Mouse (Mus musculus) gastrocnemius, postnatal 36 days (tissue): ENCODE measurements around the gene Pigk. TPM values are rescaled to one million over a fixed set of nuclear protein-coding genes. Genes with fewer than 3 reads are reported as not detected.

Experiments used
- DNase-seq, 2 experiments: peaks; one replicate each; pipeline ENCODE4 v3.0.0; 2022
- intact Hi-C: fragments of 180-260 bp; cut with DNase I; formaldehyde crosslinking; loops from one replicate; pipeline ENCODE4 v1.15.1; 2025
- total RNA-seq, 2 experiments: library from RNA; stranded (reverse); gene quantifications; 2 replicates each; pipeline ENCODE4 v1.2.3; 2021

The Pigk gene
- total RNA-seq, 2 experiments from 2014 or later, result 16.4 to 18.6 TPM

DNA sequence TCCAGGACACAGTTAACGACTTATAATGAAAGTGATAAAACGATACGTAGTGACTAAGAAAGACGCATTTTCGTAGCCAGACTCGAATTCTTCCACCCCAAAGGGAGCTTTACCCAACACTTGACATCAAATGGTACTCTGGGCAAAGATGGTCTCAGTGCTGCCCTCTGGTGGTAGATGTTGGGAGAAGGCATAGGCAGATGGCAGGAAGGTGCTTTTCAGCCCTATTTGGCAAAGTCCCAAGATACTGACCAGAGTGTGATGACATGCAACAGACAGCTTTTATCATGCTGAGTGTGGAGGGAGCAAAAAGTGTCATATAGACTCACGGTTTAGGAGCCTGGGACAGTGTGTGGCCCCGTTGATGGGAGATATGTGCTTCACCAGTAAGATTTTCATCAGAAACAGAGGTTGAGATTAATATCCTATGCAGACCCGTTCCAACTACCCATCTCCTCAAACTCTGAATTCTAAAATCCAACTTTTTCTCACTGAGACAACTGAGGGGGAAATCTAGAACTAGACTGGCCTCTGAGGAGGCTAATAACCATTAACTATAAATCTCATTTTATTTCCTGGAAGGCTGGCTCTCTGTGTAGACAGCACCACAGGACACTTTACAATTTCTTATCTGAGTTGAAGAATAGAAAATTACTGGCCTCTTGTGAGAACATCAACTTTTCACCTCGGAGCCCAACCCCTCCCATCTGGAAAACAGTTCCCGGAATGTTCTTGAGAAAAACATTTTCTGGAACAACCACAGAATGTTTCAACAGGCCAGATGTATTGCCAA lies 244.7 kb downstream of the Pigk start:
- no peak for DNase-seq
- intact Hi-C loops, result no loop called here

- intact Hi-C loops, result loop anchor here (10.0 kb wide), 2 partner anchors 177 to 1713 kb away; no protein-coding TSS in a partner anchor
- no peak for DNase-seq
These were observed 248.0 kb downstream of the Pigk start for GRCm38 (mm10) chr3:152961855-152962376.

- intact Hi-C loops, result loop anchor here (10.0 kb wide), 2 partner anchors 185 to 1705 kb away; no protein-coding TSS in a partner anchor
- DNase-seq, result no peak
These were observed 256.0 kb downstream of the Pigk start for GRCm38 (mm10) chr3:152969774-152970347.

- intact Hi-C loops, result no loop called here
- no peak for DNase-seq
These were observed 257.5 kb downstream of the Pigk start for GRCm38 (mm10) chr3:152971373-152971772.

DNA sequence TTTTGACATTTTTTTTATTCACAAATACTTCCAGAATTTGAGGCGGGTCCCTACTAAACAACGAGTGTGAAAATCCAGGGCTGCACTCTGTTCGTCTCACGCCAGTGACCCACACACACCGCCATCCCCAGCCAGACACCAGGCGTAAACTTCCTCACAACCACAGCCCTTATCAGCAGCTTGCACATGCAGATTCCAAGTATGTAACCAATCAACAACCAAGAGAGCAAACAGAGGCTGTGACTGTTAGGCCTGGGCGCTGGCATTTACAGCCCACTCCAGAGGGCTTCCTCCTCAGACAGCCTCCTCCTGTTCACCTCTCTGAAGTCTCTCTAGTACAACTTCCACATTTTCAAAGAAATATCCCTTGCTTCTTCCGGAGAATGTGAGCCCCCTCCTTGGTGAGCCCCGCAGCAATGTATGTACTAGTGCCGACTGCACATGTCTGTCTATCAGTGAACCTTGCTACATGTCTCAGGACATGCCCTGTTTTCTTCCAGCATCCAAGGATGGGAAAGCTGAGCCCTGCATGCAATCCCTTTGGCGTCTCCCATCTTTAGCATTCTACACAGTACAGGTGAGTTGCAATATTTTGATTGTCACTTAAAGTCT lies 265.7 kb downstream of the Pigk start:
- no peak for DNase-seq
- intact Hi-C loops, result no loop called here

DNA sequence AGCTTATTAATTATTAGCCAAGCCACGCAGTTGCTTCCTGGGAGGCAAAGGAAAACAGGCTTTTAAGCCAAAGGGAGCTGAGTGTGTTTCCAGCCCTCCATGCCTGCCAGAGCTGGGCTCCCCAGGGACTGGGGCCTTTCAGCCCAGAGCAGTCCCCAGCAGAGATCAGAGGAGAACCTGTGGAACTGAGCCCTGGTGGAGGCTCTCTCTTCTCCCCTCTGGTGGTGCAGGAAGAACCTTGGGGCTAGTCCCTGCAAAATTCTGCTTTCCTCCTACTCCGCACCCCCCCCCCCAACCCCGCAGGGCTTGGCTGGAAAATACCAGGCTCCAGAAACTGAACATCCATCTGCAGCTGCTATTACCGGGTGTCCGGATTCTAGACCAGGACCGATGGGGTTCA lies 266.5 kb downstream of the Pigk start:
- intact Hi-C loops, result no loop called here
- peak in 1 of 2 experiments; percentile 28 for DNase-seq

- no peak for DNase-seq
These were observed 267.4 kb downstream of the Pigk start for GRCm38 (mm10) chr3:152980978-152981974.

GRCm38 (mm10) chr3:152981988-152982387 lies 268.1 kb downstream of the Pigk start, which contains the start of gene St6galnac5:
St6galnac5 (minus strand) TSS chr3:152982246.
- intact Hi-C loops, result no loop called here
- DNase-seq, result no peak

More at GRCm38 (mm10) chr3:152980978-152981974, 267.4 kb downstream of the Pigk start:
- intact Hi-C loops, result no loop called here

DNA sequence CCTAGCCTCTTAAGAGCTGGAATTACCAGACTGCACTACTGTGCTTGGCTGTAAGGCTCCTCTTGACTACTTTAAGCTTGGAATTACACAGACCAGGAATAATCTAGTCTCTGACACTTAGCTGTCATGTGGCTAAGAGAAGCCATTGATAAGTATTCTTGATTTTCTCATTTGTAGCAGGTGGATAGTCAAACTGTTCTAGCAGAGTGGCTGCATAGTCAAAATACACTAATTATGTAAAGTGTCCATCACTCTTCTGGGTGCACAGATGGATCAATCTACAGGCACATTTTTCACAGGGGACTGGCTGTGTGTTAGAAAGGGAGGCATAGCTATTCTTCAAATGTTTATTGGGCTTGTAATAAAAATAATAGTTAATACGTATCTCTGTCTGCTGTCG lies 276.9 kb downstream of the Pigk start:
- no peak for DNase-seq
- intact Hi-C loops, result no loop called here

GRCm38 (mm10) chr3:152993608-152994007 lies 279.7 kb downstream of the Pigk start:
- no peak for DNase-seq
- intact Hi-C loops, result no loop called here

GRCm38 (mm10) chr3:152998106-152998505 lies 284.2 kb downstream of the Pigk start:
- DNase-seq, result no peak
- intact Hi-C loops, result no loop called here

DNA sequence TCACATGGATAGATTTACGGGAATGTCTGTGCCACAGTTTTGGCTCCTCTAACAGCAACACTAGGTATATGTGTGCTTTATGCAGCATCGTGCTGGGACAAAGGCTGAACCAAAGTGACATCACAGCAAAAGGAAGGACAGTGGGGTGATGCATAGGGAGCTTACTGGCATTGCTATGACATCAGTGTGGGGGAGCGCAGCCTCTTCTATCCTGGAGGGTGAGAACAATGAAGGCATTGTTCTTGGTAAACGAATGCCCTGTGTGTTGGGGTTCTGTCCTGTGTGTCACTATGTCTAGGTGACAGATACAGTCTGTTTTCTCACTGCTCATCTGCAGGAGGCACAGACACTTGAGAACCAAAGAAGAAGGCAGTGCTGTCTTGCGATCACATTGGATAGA lies 285.0 kb downstream of the Pigk start:
- intact Hi-C loops, result no loop called here
- no peak for DNase-seq

GRCm38 (mm10) chr3:153006893-153007292 lies 293.0 kb downstream of the Pigk start:
- intact Hi-C loops, result no loop called here
- no peak for DNase-seq

- no peak for DNase-seq
- intact Hi-C loops, result no loop called here
These were observed 302.5 kb downstream of the Pigk start for GRCm38 (mm10) chr3:153016355-153016754.

DNA sequence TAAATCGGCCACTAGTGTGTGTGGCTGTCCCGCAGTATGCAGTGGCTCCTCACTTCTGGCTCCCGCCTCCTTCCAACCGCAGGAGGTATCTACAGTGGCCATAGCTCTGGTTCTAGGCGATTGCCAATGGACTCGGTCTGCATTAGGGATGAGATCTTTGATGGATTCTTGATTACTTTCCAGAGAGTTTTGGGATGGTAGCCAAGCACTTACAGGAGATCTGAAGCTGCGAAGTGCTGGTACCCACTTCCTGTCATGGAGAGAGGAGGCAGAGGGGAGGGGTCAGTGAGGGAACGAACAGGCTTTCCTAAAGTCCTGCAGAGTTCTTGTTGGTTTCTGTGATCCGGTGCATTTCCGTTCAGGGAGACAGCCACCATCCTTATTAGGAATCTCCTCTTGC lies 304.2 kb downstream of the Pigk start:
- intact Hi-C loops, result no loop called here
- no peak for DNase-seq

- DNase-seq, result no peak
- intact Hi-C loops, result no loop called here
These were observed 310.1 kb downstream of the Pigk start for GRCm38 (mm10) chr3:153024016-153024415.
